ENCODE assay signal across 23 mouse cellular contexts in genomic region chr13:97235911-97236310, GRCm38 (mm10). TPM values are rescaled to one million over a fixed set of nuclear protein-coding genes. Genes with fewer than 3 reads are reported as not detected.
A peak's percentile ranks its signal among the peaks of the same experiment; 100 is the strongest.
DNase-seq lines count a peak whose midpoint lies in the region; ATAC-seq lines count a peak whose summit lies in the region.
"Had no signal": no experiment of that assay in that cellular context is flagged by ENCODE, and none has a peak within 500 bp of the region (broad histone marks: within the 10 kb centered on the region; RNA-seq: fewer than 3 reads in every experiment).

No protein-coding gene starts in this region.

- no peaks in the 10 kb centered on the region for H3K27me3 ChIP-seq in forebrain, embryonic 16.5 days (replicated peaks; ENCODE audit: control insufficient read depth, insufficient read depth, low read length)
- H3K27me3 ChIP-seq in forebrain, embryonic 13.5 days, result no peaks in the 10 kb centered on the region
- H3K27me3 ChIP-seq in limb, embryonic 12.5 days, result no peaks in the 10 kb centered on the region
- H3K27me3 ChIP-seq in limb, embryonic 10.5 days (ENCODE audit: low read depth, poor library complexity, severe bottlenecking), result no peaks in the 10 kb centered on the region
- H3K27me3 ChIP-seq in heart, embryonic 11.5 days (ENCODE audit: control insufficient read depth, insufficient read depth, low read length), result no peaks in the 10 kb centered on the region
- H3K27me3 ChIP-seq: heart, embryonic 15.5 days; kidney, embryonic 15.5 days had no signal

- no peak overlapping the region for H3K4me3 ChIP-seq in forebrain, embryonic 16.5 days (replicated peaks; ENCODE audit: low read length)
- H3K4me3 ChIP-seq in forebrain, embryonic 13.5 days, result no peak overlapping the region
- no peak overlapping the region for H3K4me3 ChIP-seq in limb, embryonic 12.5 days (replicated peaks)
- no peak overlapping the region for H3K4me3 ChIP-seq in limb, embryonic 10.5 days
- no peak overlapping the region for H3K4me3 ChIP-seq in heart, embryonic 11.5 days (ENCODE audit: low read depth, low read length)
- H3K4me3 ChIP-seq: heart, embryonic 15.5 days; kidney, embryonic 15.5 days; liver, embryonic 13.5 days; megakaryocyte, embryonic 14.5 days; midbrain, embryonic 12.5 days had no signal

- peaks cover 29% of the 10 kb centered on the region for H3K4me1 ChIP-seq in forebrain, embryonic 16.5 days (replicated peaks; ENCODE audit: control insufficient read depth, insufficient read depth, low read length)
- H3K4me1 ChIP-seq in forebrain, embryonic 13.5 days, result peaks cover 51% of the 10 kb centered on the region
- peaks cover 39% of the 10 kb centered on the region for H3K4me1 ChIP-seq in limb, embryonic 12.5 days (replicated peaks)
- peaks cover 43% of the 10 kb centered on the region for H3K4me1 ChIP-seq in limb, embryonic 10.5 days
- peaks cover 9% of the 10 kb centered on the region; the same call in 1 of the 2 replicates for H3K4me1 ChIP-seq in heart, embryonic 11.5 days (ENCODE audit: control insufficient read depth, insufficient read depth, low read length)

- 19% methylated on average over 6 of the region's 6 CpGs for WGBS in forebrain, embryonic 16.5 days
- WGBS in forebrain, embryonic 13.5 days, result 28% methylated on average over 6 of the region's 6 CpGs
- 47% methylated on average over 6 of the region's 6 CpGs for WGBS in limb, embryonic 12.5 days
- 75% methylated on average over 6 of the region's 6 CpGs for WGBS in limb, embryonic 10.5 days
- 76% methylated on average over 6 of the region's 6 CpGs for WGBS in heart, embryonic 11.5 days (ENCODE audit: insufficient replicate concordance)

- no peaks in the 10 kb centered on the region for H3K36me3 ChIP-seq in forebrain, embryonic 16.5 days (ENCODE audit: control insufficient read depth, insufficient read depth)
- no peaks in the 10 kb centered on the region for H3K36me3 ChIP-seq in forebrain, embryonic 13.5 days (ENCODE audit: poor library complexity, severe bottlenecking)
- H3K36me3 ChIP-seq in limb, embryonic 12.5 days, result no peaks in the 10 kb centered on the region
- no peaks in the 10 kb centered on the region for H3K36me3 ChIP-seq in limb, embryonic 10.5 days
- no peaks in the 10 kb centered on the region for H3K36me3 ChIP-seq in heart, embryonic 11.5 days (ENCODE audit: control insufficient read depth, insufficient read depth, low read length)
- H3K36me3 ChIP-seq: heart, embryonic 15.5 days; kidney, embryonic 15.5 days; liver, embryonic 13.5 days; midbrain, embryonic 12.5 days had no signal

- H3K9ac ChIP-seq in forebrain, embryonic 16.5 days (replicated peaks; ENCODE audit: low read depth, low read length), result no peak overlapping the region
- H3K9ac ChIP-seq in forebrain, embryonic 13.5 days, result no peak overlapping the region
- no peak overlapping the region for H3K9ac ChIP-seq in limb, embryonic 12.5 days (replicated peaks)
- no peak overlapping the region for H3K9ac ChIP-seq in heart, embryonic 11.5 days (ENCODE audit: low read depth, low read length)
- H3K9ac ChIP-seq: heart, embryonic 15.5 days; kidney, embryonic 15.5 days; liver, embryonic 13.5 days; midbrain, embryonic 12.5 days had no signal

- peak overlapping the region; percentile 42 for H3K27ac ChIP-seq in forebrain, embryonic 16.5 days (ENCODE audit: low read length)
- no peak overlapping the region for H3K27ac ChIP-seq in forebrain, embryonic 13.5 days
- 0 out of 2 replicates have a peak overlapping the region, but pooled peaks have one; percentile 31 for H3K27ac ChIP-seq in limb, embryonic 12.5 days
- H3K27ac ChIP-seq in limb, embryonic 10.5 days, result no peak overlapping the region
- no peak overlapping the region for H3K27ac ChIP-seq in heart, embryonic 11.5 days (ENCODE audit: low read depth, low read length)
- H3K27ac ChIP-seq: heart, embryonic 15.5 days; kidney, embryonic 15.5 days; liver, embryonic 13.5 days; midbrain, embryonic 12.5 days had no signal

- H3K9me3 ChIP-seq in forebrain, embryonic 16.5 days (ENCODE audit: control insufficient read depth, low read length), result no peaks in the 10 kb centered on the region
- H3K9me3 ChIP-seq in forebrain, embryonic 13.5 days (replicated peaks), result no peaks in the 10 kb centered on the region
- 0 out of 2 replicates have a peak, but pooled peaks cover 4% of the 10 kb centered on the region for H3K9me3 ChIP-seq in limb, embryonic 12.5 days
- H3K9me3 ChIP-seq in limb, embryonic 10.5 days (replicated peaks), result no peaks in the 10 kb centered on the region
- H3K9me3 ChIP-seq in heart, embryonic 11.5 days (replicated peaks; ENCODE audit: control insufficient read depth, low read length), result no peaks in the 10 kb centered on the region
- H3K9me3 ChIP-seq: heart, embryonic 15.5 days; kidney, embryonic 15.5 days; liver, embryonic 13.5 days; midbrain, embryonic 12.5 days had no signal

- ATAC-seq in forebrain, embryonic 16.5 days, result no peak
- no peak for ATAC-seq in forebrain, embryonic 13.5 days
- no peak for ATAC-seq in limb, embryonic 12.5 days (ENCODE audit: insufficient number of reproducible peaks, insufficient read depth, low FRiP score, low TSS enrichment, low read depth)
- ATAC-seq in heart, embryonic 11.5 days (replicated peaks; ENCODE audit: insufficient number of reproducible peaks, low FRiP score, low TSS enrichment), result no peak
- ATAC-seq: activated CD4-positive, CD25-positive, alpha-beta regulatory T cell, adult 4 months; intestine, postnatal 0 days; lung, postnatal 0 days had no signal

- DNase-seq in limb, embryonic 10.5 days (ENCODE audit: low spot score), result no peak
- DNase-seq in fat pad, adult 2 months (ENCODE audit: extremely low read depth, low read depth, low spot score), result peak; percentile 34
- DNase-seq: adrenal gland, adult 2 months; adrenal gland, postnatal 36 days; B cell, adult 2 months; cerebellum, adult 8-10 months; cerebellum, postnatal 36 days; gastrocnemius, postnatal 10 days; layer of hippocampus, adult 9-11 months; liver, embryonic 13.5 days; lung, adult 18-20 months; lung, postnatal 4 days had no signal

- H3K4me2 ChIP-seq in forebrain, embryonic 16.5 days (ENCODE audit: low read length), result no peak overlapping the region
- no peak overlapping the region for H3K4me2 ChIP-seq in forebrain, embryonic 13.5 days
- H3K4me2 ChIP-seq in limb, embryonic 12.5 days, result no peak overlapping the region
- H3K4me2 ChIP-seq in heart, embryonic 11.5 days, result no peak overlapping the region
- H3K4me2 ChIP-seq: heart, embryonic 15.5 days; kidney, embryonic 15.5 days; liver, embryonic 13.5 days; midbrain, embryonic 12.5 days had no signal

RNA-seq across cellular contexts. Expression of gene Enc1, which starts 5.0 kb away (rescaled TPM):
- 133 and 143 TPM in 2 replicates for polyA plus RNA-seq in forebrain, embryonic 16.5 days (2015; fragmentation: Nextera tagmentation; extraction: Ambion mirVana)
- 44.4 and 45.2 TPM in 2 replicates for polyA plus RNA-seq in forebrain, embryonic 13.5 days (2015; fragmentation: Nextera tagmentation; extraction: Ambion mirVana)
- polyA plus RNA-seq in limb, embryonic 12.5 days (2016; fragmentation: Nextera tagmentation; extraction: Ambion mirVana), result 5.8 and 6.8 TPM in 2 replicates
- 2.5 and 4.3 TPM in 2 replicates for polyA plus RNA-seq in limb, embryonic 10.5 days (2016; fragmentation: Nextera tagmentation; extraction: Ambion mirVana)
- 5.4 and 6.3 TPM in 2 replicates for polyA plus RNA-seq in heart, embryonic 11.5 days (2014; fragmentation: Nextera tagmentation; extraction: Ambion mirVana)

RNA-seq across cellular contexts. Expression of gene Hexb, which starts 37.8 kb away (rescaled TPM):
- 32.8 and 38.7 TPM in 2 replicates for polyA plus RNA-seq in forebrain, embryonic 16.5 days (2015; fragmentation: Nextera tagmentation; extraction: Ambion mirVana)
- polyA plus RNA-seq in forebrain, embryonic 13.5 days (2015; fragmentation: Nextera tagmentation; extraction: Ambion mirVana), result 21.4 and 21.6 TPM in 2 replicates
- 26.5 and 28.4 TPM in 2 replicates for polyA plus RNA-seq in limb, embryonic 12.5 days (2016; fragmentation: Nextera tagmentation; extraction: Ambion mirVana)
- 15.2 and 18.2 TPM in 2 replicates for polyA plus RNA-seq in limb, embryonic 10.5 days (2016; fragmentation: Nextera tagmentation; extraction: Ambion mirVana)
- 31.5 and 32.3 TPM in 2 replicates for polyA plus RNA-seq in heart, embryonic 11.5 days (2014; fragmentation: Nextera tagmentation; extraction: Ambion mirVana)

Comparison
In these comparisons a context has a peak if more than half of its experiments do, and no peak if none do; other contexts are left out.
1. H3K27ac ChIP-seq: peak in forebrain, embryonic 16.5 days (single experiment) and limb, embryonic 12.5 days (single experiment); none in forebrain, embryonic 13.5 days (single experiment), limb, embryonic 10.5 days (single experiment) and heart, embryonic 11.5 days (single experiment).